Comparison of ENCODE assay signal across 19 mouse cellular contexts in the genomic region with DNA sequence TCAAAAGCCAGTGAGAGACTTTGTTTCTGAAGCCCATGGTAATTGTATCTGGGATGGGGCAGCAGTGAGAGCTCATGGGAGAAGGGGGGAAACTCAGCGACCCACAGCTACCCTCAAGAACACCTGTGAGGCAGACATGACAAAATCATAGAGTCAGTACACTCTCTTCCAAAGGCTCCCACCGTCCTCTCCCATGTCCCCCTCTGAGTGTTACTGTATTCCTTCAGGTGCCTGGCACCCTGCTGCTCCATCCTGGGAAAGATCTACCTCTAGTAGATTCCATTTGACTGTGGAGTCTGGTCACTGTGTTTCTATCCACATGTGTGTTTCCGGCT.
DNase-seq lines count a peak whose midpoint lies in the region; ATAC-seq and TF ChIP-seq lines count a peak whose summit lies in the region.
"Had no signal": no experiment of that assay in that cellular context is flagged by ENCODE, and none has a peak within 500 bp of the region (broad histone marks: within the 10 kb centered on the region; RNA-seq: fewer than 3 reads in every experiment).

No protein-coding gene starts in this region.

- peaks cover 18% of the 10 kb centered on the region for H3K4me1 ChIP-seq in forebrain, embryonic 10.5 days
- H3K4me1 ChIP-seq in forebrain, postnatal 0 days (ENCODE audit: insufficient read depth), result 0 out of 2 replicates have a peak, but pooled peaks cover 9% of the 10 kb centered on the region
- peaks cover 29% of the 10 kb centered on the region for H3K4me1 ChIP-seq in hindbrain, embryonic 13.5 days (replicated peaks)
- peaks cover 19% of the 10 kb centered on the region for H3K4me1 ChIP-seq in midbrain, embryonic 12.5 days
- H3K4me1 ChIP-seq in neural tube, embryonic 14.5 days (ENCODE audit: control insufficient read depth, insufficient read depth, low read length), result peaks cover 10% of the 10 kb centered on the region; the same call in 1 of the 2 replicates
- H3K4me1 ChIP-seq: liver, embryonic 15.5 days had no signal

- H3K27me3 ChIP-seq in forebrain, embryonic 10.5 days (ENCODE audit: poor library complexity, severe bottlenecking), result peaks cover 35% of the 10 kb centered on the region
- no peaks in the 10 kb centered on the region for H3K27me3 ChIP-seq in forebrain, postnatal 0 days (ENCODE audit: insufficient read depth, low read length)
- no peaks in the 10 kb centered on the region for H3K27me3 ChIP-seq in hindbrain, embryonic 13.5 days
- no peaks in the 10 kb centered on the region for H3K27me3 ChIP-seq in midbrain, embryonic 12.5 days
- H3K27me3 ChIP-seq in neural tube, embryonic 14.5 days (ENCODE audit: control insufficient read depth, insufficient read depth, low read length), result no peaks in the 10 kb centered on the region
- H3K27me3 ChIP-seq: heart, embryonic 12.5 days had no signal

- TF ChIP-seq CTCF in forebrain, postnatal 0 days (IDR thresholded peaks at IDR 0.05; ENCODE audit: low read depth), result no peak

- no peak for DNase-seq in forebrain, embryonic 10.5 days (ENCODE audit: extremely low spot score, low spot score)
- no peak for DNase-seq in forebrain, postnatal 0 days
- no peak for DNase-seq in gastrocnemius, postnatal 14 days
- no peak for DNase-seq in layer of hippocampus, postnatal 25 days (ENCODE audit: extremely low spot score in 1 of 2, low spot score in 1 of 2)
- DNase-seq: heart, postnatal 4 days; right cerebral cortex, postnatal 14 days; thymus, postnatal 14 days had no signal

- peak overlapping the region; percentile 69; the same call in 1 of the 2 replicates for H3K27ac ChIP-seq in forebrain, embryonic 10.5 days
- no peak overlapping the region for H3K27ac ChIP-seq in forebrain, postnatal 0 days (ENCODE audit: low read depth, low read length)
- H3K27ac ChIP-seq in hindbrain, embryonic 13.5 days, result peak overlapping the region; percentile 85
- H3K27ac ChIP-seq in midbrain, embryonic 12.5 days (replicated peaks), result 0 out of 2 replicates have a peak overlapping the region, but pooled peaks have one; percentile 52
- peak overlapping the region; percentile 72; the same call in 1 of the 2 replicates for H3K27ac ChIP-seq in neural tube, embryonic 14.5 days (ENCODE audit: low read depth, low read length)
- H3K27ac ChIP-seq: kidney, postnatal 0 days; layer of hippocampus, adult 2 months; liver, embryonic 15.5 days had no signal

- intact Hi-C loops in gastrocnemius, postnatal 14 days (cut with DNase I; ENCODE audit: low total_unique reads), result no loop called here

- no peak overlapping the region for H3K4me3 ChIP-seq in forebrain, embryonic 10.5 days
- no peak overlapping the region for H3K4me3 ChIP-seq in forebrain, postnatal 0 days (ENCODE audit: low read depth, low read length)
- no peak overlapping the region for H3K4me3 ChIP-seq in hindbrain, embryonic 13.5 days
- H3K4me3 ChIP-seq in midbrain, embryonic 12.5 days, result no peak overlapping the region
- no peak overlapping the region for H3K4me3 ChIP-seq in neural tube, embryonic 14.5 days (ENCODE audit: low read depth, low read length)
- H3K4me3 ChIP-seq: erythroblast, embryonic 14.5 days; heart, embryonic 12.5 days; layer of hippocampus, adult 2 months; liver, embryonic 15.5 days had no signal

- WGBS in forebrain, embryonic 10.5 days, result 57% methylated on average over 3 of the region's 3 CpGs
- WGBS in forebrain, postnatal 0 days, result 28% methylated on average over 3 of the region's 3 CpGs
- 23% methylated on average over 3 of the region's 3 CpGs for WGBS in hindbrain, embryonic 13.5 days
- WGBS in midbrain, embryonic 12.5 days, result 49% methylated on average over 3 of the region's 3 CpGs
- 34% methylated on average over 3 of the region's 3 CpGs for WGBS in neural tube, embryonic 14.5 days

- H3K9me3 ChIP-seq in forebrain, embryonic 10.5 days, result no peaks in the 10 kb centered on the region
- 0 out of 2 replicates have a peak, but pooled peaks cover under 1% of the 10 kb centered on the region for H3K9me3 ChIP-seq in forebrain, postnatal 0 days (ENCODE audit: low read length)
- no peaks in the 10 kb centered on the region for H3K9me3 ChIP-seq in hindbrain, embryonic 13.5 days
- no peaks in the 10 kb centered on the region for H3K9me3 ChIP-seq in midbrain, embryonic 12.5 days
- H3K9me3 ChIP-seq in neural tube, embryonic 14.5 days (ENCODE audit: control insufficient read depth, low read length), result no peaks in the 10 kb centered on the region
- H3K9me3 ChIP-seq: G1E; heart, embryonic 12.5 days; liver, embryonic 15.5 days had no signal

- H3K9ac ChIP-seq in forebrain, postnatal 0 days, result no peak overlapping the region
- no peak overlapping the region for H3K9ac ChIP-seq in hindbrain, embryonic 13.5 days
- no peak overlapping the region for H3K9ac ChIP-seq in midbrain, embryonic 12.5 days (replicated peaks)
- no peak overlapping the region for H3K9ac ChIP-seq in neural tube, embryonic 14.5 days (replicated peaks; ENCODE audit: low read depth, low read length)
- H3K9ac ChIP-seq: heart, embryonic 12.5 days; liver, embryonic 15.5 days had no signal

- no peaks in the 10 kb centered on the region for H3K36me3 ChIP-seq in forebrain, embryonic 10.5 days (replicated peaks)
- no peaks in the 10 kb centered on the region for H3K36me3 ChIP-seq in forebrain, postnatal 0 days (ENCODE audit: insufficient read depth)
- H3K36me3 ChIP-seq in hindbrain, embryonic 13.5 days, result no peaks in the 10 kb centered on the region
- no peaks in the 10 kb centered on the region for H3K36me3 ChIP-seq in midbrain, embryonic 12.5 days
- H3K36me3 ChIP-seq in neural tube, embryonic 14.5 days (ENCODE audit: control insufficient read depth, insufficient read depth, low read length), result no peaks in the 10 kb centered on the region
- H3K36me3 ChIP-seq: G1E; heart, embryonic 12.5 days; liver, embryonic 15.5 days had no signal

- no peak for ATAC-seq in forebrain, postnatal 0 days
- ATAC-seq in hindbrain, embryonic 13.5 days (ENCODE audit: low FRiP score), result peak; percentile 66
- 0 out of 2 replicates have a peak, but pooled peaks have one; percentile 30 for ATAC-seq in midbrain, embryonic 12.5 days (ENCODE audit: low FRiP score, low read depth)
- no peak; the same call in 1 of the 2 replicates for ATAC-seq in neural tube, embryonic 14.5 days (ENCODE audit: low read depth)
- ATAC-seq in erythroid progenitor cell, adult 5-6 weeks (replicated peaks; ENCODE audit: low FRiP score, poor library complexity, severe bottlenecking), result no peak
- ATAC-seq: CD4-positive, CD25-positive, alpha-beta regulatory T cell, adult 4 months; intestine, postnatal 0 days had no signal

- no peak overlapping the region for H3K4me2 ChIP-seq in forebrain, postnatal 0 days (ENCODE audit: low read depth)
- H3K4me2 ChIP-seq in hindbrain, embryonic 13.5 days, result peak overlapping the region; percentile 14; the same call in 1 of the 2 replicates
- H3K4me2 ChIP-seq in midbrain, embryonic 12.5 days (replicated peaks), result 0 out of 2 replicates have a peak overlapping the region, but pooled peaks have one; percentile 18
- no peak overlapping the region; the same call in 1 of the 2 replicates for H3K4me2 ChIP-seq in neural tube, embryonic 14.5 days (ENCODE audit: low read depth, low read length)
- H3K4me2 ChIP-seq: heart, embryonic 12.5 days; liver, embryonic 15.5 days had no signal

Comparison
In these comparisons a context has a peak if more than half of its experiments do, and no peak if none do; other contexts are left out.
1. ATAC-seq: peak in hindbrain, embryonic 13.5 days (single experiment) and midbrain, embryonic 12.5 days (single experiment); none in forebrain, postnatal 0 days (single experiment), neural tube, embryonic 14.5 days (single experiment) and erythroid progenitor cell, adult 5-6 weeks (single experiment).
2. H3K4me2 ChIP-seq: peak in hindbrain, embryonic 13.5 days (single experiment) and midbrain, embryonic 12.5 days (single experiment); none in forebrain, postnatal 0 days (single experiment) and neural tube, embryonic 14.5 days (single experiment).